Mouse (Mus musculus) megakaryocyte, adult 5-6 weeks (primary cell): Measurements from ENCODE around the gene Rbbp5. TPM values are rescaled to one million over a fixed set of nuclear protein-coding genes. Genes with fewer than 3 reads are reported as not detected.

ENCODE experiments used
- ATAC-seq: 2 replicates; pipeline ENCODE4 v1.8.0; 2016; ENCODE audit warnings: mild to moderate bottlenecking, inconsistent platforms; ENCODE audit not compliant: poor library complexity, severe bottlenecking
- total RNA-seq, 2 experiments: library from RNA; stranded (forward) in 1 of 2; stranded (reverse) in 1 of 2; fragments of 153-499, 151-499 nt in 1 of 2; fragments of 221-1000, 200-1000 nt in 1 of 2; gene quantifications; 2 replicates each; pipeline versions ENCODE4 v1.2.3 to v1.2.4; 2015 to 2017

The Rbbp5 gene
- total RNA-seq, 2 experiments from 2014 or later, result 53.9 to 63.0 TPM

DNA sequence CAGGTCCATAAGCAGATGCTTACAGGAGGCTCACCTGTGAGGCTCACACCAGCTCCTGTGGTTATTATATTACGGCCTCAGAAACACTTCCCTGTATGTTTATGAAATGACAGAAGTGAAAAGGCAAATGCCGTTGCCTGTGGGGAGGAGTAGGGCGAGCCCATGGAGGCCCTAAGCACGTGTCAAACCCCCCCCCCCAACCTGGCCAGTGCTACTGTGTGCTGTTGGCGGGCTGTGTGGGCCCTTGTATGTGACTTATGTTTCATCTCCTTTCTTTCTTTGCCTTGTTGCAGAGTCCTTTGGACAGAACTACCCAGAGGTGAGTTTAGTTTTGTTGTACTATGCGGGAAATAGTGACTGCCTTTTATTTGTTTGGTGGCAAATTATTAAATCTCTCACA is 6.6 kb downstream of the Rbbp5 start:
- ATAC-seq, result no peak

DNA sequence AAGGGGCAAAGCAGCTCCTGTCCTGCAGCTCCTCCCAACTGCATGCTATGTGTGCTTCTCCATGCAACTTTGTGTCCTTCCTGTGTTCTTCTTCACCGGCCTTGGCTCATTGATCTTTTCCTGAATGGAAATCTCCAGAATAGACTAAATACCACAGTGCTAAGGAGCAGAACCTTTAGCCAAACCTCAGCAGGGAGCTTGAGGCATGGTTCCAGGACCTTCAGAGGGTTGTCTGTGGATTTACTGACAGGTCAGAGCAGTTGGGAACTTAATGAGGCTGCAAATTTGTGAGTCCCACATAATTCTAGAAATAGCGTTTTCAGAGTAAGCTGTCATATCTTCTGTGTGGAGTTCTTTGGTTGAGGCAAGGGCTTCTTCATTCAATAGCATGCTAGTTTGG is 23.4 kb downstream of the Rbbp5 start:
- ATAC-seq, result no peak

DNA sequence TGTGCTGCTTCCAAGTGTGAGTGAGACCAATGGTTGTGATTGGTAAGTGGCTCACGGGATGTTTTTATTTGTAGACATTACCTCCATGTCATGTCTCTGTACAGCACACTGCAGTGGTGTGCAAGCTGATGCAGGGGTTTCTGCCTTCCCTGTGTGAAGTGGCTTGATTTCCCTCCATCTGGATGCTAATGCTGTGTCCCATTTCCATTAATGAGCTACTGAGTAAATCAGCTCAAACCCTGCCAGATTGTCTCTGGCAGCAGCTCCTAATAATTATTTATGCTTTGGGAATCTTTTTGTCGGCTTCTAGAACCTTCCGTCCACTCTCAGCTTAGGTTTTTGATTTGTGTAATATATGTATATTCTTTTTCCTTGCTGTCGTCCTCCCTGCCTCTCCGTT is 28.0 kb downstream of the Rbbp5 start:
- ATAC-seq, result no peak

DNA sequence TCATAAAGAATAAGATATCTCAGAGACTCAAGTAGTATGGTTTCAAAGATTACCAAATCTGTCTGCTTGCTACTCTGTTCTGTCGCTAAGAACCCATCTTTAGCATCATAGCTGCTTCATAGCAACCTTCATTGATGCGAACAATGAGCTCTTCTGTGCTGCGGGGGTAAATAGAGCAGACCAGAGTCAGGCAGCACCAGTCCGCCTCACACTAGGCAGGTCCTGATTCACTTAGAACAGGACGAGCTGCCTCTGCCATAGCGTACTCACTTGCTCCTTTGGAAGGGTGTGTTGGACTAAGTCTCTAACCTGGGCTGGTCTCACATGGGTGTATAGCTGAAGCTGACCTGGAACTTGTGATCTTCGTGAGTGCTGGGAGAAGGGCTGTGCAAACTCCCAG is 28.9 kb downstream of the Rbbp5 start, which contains the start of gene Tmem81:
Tmem81 (plus strand) TSS at position 173 of the 400 bp plus-strand sequence.
- no peak for ATAC-seq

DNA sequence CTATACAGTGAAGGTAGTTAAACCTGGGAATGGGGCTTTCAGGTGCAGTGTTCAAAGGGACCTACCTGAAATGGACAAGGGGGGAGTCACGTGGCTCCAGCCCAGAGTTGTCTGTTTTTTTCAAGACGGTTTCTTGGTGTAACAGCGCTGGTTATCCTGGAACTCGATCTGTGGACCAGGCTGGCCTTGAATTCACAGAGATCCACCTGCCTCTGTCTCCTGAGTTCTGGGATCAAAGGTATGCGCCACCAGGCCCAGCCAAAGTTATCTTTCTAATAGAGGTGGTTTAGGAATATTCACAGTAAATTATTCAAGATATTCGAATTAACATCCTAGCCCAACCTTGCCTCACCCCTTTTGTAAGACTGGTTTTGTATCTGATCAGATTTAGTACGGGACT is 29.5 kb downstream of the Rbbp5 start:
- ATAC-seq, result no peak

DNA sequence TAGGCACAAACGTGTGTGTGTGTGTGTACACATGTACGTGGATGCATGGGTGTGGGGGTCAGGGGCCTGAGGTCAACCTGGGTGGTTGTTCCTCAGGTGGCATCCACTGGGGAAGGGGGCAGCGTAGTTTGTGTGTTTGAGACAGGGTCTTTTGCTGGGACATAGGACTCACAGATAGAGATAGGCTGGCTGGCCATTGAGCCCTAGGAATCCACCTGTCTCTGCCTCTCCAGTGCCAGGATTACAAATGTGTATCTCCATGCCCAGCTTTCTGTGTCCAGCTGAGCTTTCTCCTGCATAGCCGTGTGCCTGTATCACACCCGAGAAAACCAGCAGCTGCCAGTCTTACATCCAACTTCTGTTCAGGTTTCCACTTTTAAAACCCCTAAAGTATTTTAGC is 32.6 kb downstream of the Rbbp5 start:
- no peak for ATAC-seq

DNA sequence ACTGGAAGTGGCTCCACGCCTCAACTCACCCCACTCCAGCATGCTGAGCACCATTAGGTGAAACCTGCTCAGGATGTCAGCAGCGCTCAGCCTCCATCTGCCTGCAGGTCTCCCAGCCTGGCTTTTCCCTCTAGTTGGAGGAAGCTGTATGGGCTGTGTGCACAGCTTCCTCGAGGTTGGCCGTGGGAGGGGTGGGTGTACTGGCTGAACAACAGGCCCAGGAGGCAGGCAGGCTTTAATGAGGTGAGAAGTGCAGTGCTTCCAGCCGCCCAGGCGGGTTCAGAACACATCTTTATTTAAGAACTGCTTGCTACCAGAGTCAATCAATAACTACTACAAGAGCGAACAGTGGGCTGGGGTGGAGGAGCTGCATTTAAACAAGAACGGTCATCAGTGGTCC is 34.4 kb downstream of the Rbbp5 start:
- ATAC-seq, result no peak

DNA sequence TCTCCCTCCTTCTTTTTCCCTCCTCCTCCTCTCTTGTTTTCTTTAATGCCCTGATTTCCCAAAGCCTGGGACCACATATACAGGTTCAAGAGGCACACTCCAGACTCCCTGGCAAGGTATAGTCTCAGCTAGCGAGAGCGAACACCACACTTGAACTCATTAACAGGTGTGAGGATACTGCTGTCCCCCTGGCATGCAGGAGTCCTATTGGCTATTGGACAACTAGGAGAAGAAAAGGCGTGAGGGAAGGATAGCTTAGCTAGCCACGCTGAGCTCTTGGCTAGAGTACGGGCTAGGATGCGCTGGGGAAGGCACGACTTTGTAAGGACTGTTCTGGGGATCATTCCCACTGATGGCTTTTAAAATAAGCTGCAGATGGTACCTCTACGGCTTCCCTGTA is 34.9 kb downstream of the Rbbp5 start:
- ATAC-seq, result no peak

DNA sequence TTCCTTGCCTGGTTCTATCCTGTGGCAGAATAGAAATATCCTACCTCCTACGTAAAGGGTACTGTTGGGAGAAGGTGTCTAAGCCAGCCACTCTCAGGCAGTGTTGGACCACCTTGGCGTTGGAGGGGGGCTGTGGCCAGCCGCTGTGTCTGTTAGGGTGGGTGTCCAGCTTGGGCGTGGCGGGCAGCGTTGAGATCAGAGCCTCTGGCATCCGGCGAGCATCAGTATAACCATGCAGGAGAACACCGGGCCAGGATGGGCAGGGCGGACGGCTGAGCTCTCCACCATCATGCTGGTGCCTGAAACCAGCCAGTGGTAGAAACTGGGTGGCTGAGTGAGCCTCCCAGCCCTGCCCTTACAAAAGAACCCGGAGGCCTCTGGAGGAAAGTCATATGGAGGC is 38.2 kb downstream of the Rbbp5 start:
- ATAC-seq, result no peak

DNA sequence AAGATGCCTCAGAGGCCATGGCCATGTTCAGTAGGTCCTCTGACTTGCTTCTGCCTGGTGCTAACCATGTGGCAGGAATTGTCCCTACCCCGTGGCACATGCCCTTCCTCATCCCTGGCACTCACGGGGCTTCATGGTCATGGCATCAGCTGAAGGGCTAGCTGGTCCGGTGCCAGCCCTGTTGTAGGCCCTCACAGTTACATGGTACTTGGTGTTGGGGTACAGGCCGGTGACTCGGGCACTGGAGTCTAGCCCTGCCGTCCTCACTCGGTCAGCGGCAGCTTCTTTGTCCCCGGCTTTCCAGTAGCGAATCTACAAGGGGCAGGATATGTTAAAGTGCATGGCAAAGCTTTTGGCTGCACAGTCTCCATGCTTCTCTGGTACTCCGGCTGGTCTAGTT is 39.6 kb downstream of the Rbbp5 start:
- ATAC-seq, result no peak

DNA sequence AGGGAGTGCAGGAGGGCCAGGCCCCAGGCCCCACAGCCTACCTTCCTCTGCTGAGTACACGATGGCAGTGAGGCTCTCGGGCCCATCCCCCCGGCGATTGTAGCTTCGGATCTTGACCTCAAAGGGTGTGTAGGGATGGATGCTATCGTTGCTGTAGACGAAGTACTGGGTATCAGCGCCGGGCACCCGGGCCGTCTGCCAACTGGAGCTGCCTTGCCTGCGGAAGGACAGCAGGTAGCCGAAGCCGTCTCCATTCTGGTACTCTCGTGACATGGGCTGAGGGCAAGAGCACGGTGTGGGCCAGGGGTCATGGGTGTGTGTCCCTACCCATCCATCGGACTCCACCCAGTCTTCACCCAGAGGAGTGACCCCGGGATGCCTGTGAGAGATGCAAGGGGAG is 41.5 kb downstream of the Rbbp5 start:
- no peak for ATAC-seq

DNA sequence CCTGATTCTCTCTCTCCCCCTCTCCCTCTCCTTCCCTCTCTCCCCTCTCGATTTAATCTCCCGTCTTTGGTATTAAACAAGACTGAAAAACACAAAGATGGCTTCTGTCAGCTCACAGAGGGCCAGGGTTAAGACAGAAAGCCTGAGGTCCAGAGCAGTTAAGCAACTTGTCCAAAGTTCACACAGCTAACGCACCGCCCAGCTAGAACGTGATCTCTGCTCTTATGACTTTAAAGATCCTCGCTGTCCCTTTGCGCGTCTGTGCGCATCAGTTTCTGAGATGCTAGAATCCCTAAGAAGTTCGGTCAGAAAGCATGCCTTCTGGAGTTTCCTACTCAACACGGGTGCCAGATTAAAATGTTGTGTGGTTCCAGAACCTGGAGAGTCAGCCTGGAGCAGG is 42.6 kb downstream of the Rbbp5 start:
- ATAC-seq, result no peak

DNA sequence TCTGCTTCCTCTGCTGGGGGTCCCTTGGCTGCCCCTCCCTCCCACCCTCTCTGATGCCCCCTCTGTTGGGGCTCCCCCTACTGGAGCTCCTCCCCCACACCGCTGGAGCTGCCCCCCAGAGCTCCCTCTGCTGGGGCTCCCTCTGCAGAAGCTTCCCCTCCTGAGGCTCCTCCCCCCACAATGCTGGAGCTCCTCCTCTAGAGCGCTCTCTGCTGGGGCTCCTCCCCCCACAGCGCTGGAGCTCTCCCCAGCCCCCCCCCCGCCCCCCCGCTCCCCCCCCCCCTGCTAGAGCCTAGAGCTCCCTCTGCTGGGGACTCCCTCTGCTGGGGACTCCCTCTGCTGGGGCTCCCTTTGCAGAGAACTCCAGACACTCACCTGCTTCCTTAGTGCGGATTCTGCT is 43.6 kb downstream of the Rbbp5 start:
- peak; percentile 75 for ATAC-seq

DNA sequence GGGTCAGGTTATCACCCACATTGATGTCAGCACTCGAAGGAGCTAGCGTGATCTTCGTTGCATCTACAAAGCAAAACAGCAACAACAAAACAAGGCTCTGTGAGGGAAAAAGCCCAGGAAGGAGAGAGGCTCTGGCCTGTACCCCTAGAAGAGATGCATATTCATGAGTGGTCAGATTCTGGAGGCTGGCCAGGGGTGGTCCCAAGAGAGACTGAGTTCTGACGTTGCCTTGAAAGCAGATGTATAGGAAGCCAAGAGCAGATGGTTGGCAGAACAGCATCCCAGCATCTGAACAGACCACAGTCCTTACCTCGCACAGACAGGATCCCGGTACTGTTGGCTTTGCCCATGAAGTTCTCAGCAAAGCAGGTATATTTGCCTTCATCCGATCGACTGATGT is 45.9 kb downstream of the Rbbp5 start:
- no peak for ATAC-seq

DNA sequence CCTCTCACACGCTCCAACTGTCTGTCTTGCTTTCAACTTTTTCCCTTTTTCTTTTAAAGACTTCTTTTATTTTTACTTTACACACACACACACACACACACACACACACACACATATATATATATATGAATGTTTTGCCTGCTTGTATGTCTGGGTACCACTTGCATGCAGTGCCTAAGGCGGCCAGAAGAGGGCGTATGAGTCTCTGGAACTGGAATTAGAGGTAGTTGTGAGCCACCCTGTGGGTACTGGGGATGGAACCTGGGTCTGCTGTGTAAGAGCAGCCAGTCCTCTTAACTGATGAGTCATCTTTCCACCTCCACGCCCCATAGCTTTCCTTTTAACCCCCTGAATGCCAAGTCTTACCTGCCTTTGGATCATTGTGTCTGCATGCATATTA is 46.8 kb downstream of the Rbbp5 start:
- ATAC-seq, result 0 out of 2 replicates have a peak, but pooled peaks have one; percentile 33

DNA sequence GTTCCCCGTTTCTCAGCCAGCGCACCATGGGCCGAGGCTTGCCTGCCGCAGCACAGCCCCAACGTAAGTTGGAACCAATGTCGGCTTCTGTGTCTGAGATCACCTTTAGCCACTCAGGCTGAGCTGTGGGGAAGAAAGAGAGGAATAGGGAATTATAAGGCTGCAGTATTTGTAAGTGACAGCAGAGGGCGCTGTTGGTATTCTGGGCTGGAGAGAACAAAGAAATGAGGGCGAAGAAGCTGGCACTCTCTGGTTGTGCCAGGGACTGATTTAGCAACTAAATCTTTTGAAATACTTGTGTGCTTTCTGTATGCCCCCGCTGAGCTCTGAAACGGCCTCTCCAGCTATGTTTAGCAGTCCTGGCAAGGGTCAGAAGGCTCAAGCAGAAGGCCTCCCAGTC is 48.7 kb downstream of the Rbbp5 start:
- ATAC-seq, result peak; percentile 43

DNA sequence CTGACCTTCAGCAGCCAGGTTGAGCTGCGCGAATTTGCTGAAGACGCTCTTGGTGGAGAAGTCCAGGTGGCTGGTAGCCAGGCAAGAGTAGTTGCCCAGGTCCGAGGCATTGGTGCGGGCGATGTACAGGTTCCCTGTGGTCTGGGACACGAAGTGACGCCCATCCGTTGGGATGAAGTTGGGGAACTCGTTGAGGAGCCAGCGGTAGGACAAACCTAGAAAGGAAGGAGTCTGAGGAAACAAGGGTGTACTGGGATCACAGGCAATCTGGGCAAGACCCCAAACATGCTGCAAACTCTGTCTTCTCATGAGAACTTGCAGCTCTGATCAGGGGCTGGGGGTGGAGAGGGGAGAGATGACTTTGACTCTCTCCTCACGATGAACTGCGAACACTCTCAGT is 50.9 kb downstream of the Rbbp5 start:
- ATAC-seq, result no peak

DNA sequence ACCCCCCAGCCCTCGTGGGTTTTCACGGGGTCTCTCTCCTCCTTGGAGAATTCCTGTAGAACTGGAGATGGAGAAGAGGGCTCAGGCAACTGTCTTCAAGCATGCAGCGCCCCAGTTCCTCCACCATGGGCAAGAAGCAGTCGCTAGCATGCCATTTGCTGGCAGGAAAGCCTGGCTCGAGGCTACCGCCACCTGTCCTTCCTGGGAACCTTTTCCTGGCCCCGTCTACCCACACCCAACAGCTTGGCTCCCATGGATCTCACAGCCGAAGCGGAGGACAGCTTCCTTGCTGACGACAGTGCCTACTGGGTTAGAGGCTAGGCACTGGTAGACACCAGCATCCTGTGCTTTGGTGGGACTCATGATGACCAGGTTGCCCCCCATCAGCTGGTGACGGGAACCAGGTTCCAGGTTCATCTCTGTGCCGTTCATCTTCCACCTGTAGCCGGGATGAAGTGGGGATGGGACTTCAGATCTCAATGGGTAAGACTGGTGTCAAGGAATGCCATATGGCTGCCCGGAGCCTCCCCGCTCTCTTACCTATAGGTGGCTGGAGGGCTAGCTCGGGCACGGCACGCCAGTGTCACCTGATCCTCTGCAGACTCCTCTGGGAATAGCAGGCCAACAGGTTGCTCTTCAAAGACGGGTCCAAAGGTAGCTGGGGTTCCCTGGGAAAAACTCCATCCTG is 51.6 kb downstream of the Rbbp5 start:
- no peak for ATAC-seq

DNA sequence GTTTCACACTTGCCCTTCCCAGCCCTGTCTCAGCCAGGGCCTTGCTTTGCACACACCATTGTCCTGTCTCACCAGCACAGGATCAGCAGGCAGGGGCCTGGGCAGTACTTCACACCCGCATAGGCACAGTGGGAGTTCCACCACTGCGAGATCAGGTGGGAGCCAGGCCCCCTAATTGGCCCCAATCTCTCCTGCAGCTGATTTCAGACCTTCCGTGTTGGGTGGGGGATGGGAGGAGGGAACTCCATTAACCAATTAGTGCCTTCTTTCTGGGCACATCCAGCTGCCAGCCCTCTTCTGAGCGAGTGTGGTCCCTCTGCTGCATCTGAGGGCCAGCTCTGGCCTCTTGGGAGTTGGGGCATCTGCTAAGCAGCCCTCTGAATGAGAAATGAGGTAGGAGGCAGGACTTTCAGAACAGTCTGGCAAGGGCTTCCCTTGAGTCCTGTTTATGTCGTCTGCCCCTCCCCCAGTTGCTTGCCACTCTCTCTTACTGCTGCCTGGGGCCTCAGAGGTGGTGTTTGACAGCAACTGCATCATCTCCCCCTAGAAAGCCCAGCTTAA is 53.5 kb downstream of the Rbbp5 start:
- ATAC-seq, result no peak

DNA sequence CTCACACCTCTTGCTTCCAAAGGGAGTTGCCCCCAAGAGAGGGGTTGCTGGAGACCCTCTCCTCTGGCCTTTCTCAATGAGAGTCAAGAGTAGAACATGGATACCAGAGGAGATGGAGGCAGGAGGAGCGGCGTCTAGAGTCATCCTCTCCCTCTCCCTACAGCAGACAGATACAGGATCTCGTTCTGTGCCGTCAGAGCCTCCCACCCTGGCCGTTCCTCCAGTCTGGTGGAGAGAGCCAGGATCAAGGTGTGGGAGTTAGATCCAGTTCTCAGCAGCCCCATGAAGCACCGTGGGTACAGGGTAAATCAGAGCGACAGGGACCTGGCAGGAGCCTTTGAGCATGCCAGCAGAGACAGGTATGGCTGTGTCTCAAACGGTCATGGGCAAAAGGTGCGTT is 55.4 kb downstream of the Rbbp5 start:
- ATAC-seq, result no peak

DNA sequence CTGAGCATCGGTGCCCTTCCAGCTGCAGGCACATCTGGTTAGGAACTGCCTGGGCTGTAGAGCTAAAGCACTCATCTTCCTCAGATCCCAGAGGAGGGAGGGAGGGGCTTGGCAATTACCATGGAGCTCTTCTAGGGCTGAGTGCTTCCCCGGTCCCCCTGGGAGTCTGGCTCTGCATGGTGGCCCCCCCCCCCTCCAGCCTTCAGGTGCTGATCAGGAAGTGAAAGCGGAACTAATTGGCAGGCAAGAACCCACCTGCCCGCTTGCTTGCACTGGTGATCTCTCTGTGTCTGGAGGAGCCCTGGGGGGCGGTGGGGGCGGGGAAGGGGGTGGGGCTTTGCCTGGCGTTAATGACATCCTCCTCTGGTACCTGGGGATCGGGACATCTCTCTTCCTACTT is 56.7 kb downstream of the Rbbp5 start:
- no peak for ATAC-seq

DNA sequence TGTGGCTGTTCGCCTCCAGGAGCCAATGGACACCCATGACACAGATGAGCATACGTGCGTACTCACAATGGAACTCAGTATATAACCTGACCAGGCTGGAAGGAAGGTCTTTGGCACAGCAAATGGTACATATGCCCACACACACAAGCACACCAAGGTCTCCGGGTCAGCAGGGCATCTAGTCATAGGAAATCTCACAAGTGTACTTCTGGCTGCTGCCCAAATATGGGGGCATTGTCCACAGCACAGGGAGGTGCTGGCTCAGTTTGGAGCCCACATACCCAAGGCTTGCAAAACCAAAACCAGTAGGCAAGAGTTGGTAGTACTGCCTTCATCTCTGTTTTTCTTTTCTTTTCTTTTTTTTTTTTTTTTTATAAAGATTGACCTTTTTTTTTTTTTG is 58.4 kb downstream of the Rbbp5 start:
- no peak for ATAC-seq

DNA sequence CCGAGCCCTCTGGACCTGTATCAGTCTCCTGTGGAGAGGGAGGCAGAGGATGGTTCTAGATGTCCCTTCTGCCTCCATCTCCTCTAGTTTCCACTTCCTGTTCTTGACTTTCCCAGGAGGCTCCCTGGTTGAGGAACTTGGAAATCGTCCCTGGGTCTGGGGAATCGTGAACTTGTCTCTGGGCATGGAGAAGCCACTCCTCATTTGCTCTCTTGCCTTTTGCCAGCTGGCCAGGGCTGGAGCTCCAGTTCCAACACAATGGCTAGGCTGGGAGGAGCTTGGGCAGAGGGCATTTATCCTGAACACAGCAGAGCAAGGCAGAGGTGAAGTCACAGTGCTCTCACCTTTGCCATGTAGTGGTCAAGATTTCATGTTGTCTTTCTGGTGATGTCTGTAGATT is 59.3 kb downstream of the Rbbp5 start:
- ATAC-seq, result no peak
